Mouse (Mus musculus): Measurements from ENCODE around the gene Gpr179.

DNA sequence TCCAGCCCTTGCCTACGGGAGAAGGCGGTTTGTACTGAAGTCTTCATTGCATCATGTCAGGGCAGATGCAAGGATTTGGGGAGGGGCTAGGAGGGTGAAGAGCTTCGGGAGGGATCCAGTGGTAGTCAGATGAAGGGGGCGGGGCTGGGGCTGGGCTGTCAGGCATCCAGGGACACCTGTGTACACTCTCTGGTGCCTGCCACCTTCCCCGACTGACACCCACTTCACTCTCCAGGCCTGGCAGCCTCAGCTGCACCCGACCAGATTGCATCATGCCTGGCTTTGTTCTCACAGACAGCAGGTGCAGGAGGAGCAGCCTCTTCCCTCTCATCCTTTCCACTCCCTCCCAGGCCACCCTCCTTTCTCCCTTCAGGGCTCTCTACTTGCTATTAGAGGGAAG is 49.2 kb upstream of the Gpr179 start:
- TF ChIP-seq CTCF (IDR thresholded peaks at IDR 0.05; ENCODE audit: borderline replicate concordance, insufficient read depth, low read depth, low read length) (no peak), POLR2A (IDR thresholded peaks at IDR 0.05; ENCODE audit: borderline replicate concordance, insufficient read depth, low read length) (peak; percentile 59; the same call in 1 of the 2 replicates)
